Mouse (Mus musculus) lung, embryonic 14.5 days (tissue): ENCODE measurements at regions not wholly inside any gene's neighbourhood (a gene's known extent, or its start where the extent isn't known, plus 50 kb on each side); places are given as distances from the start of the nearest gene placed in this dataset.

Experiments used
- ATAC-seq: fragments of 200-750 bp; cut with Nextera tagmentation; 2 replicates; pipeline ENCODE4 v1.8.0; 2017; ENCODE audit warnings: mild to moderate bottlenecking, moderate TSS enrichment, moderate library complexity; ENCODE audit not compliant: insufficient read depth
- DNase-seq: peaks from one replicate; pipeline ENCODE4 v3.0.0-alpha.2; 2015
- H3K27ac ChIP-seq: fragments of 300-500 bp; sonication (generic); 2 replicates; pipeline ENCODE4 v1.5.1; 2014; ENCODE audit warnings: low read depth, mild to moderate bottlenecking, moderate library complexity
- H3K27me3 ChIP-seq: fragments of 300-500 bp; sonication (generic); 2 replicates; pipeline ENCODE4 v1.6.1; 2014; ENCODE audit warnings: low read length, control low read depth; ENCODE audit not compliant: insufficient read depth
- H3K36me3 ChIP-seq: fragments of 300-500 bp; sonication (generic); 2 replicates; pipeline ENCODE4 v1.6.1; 2014; ENCODE audit warnings: control low read depth; ENCODE audit not compliant: insufficient read depth
- H3K4me1 ChIP-seq: fragments of 300-500 bp; sonication (generic); 2 replicates; pipeline ENCODE4 v1.6.1; 2014; ENCODE audit warnings: antibody characterized with exemption, control low read depth; ENCODE audit not compliant: insufficient read depth
- H3K4me2 ChIP-seq: fragments of 300-500 bp; sonication (generic); 2 replicates; pipeline ENCODE4 v1.6.1; 2014; ENCODE audit warnings: mild to moderate bottlenecking
- H3K4me3 ChIP-seq: fragments of 300-500 bp; sonication (generic); 2 replicates; pipeline ENCODE4 v1.5.1; 2014; ENCODE audit warnings: low read depth, low read length
- H3K9ac ChIP-seq: fragments of 300-500 bp; sonication (generic); 2 replicates; pipeline ENCODE4 v1.6.1; 2014
- H3K9me3 ChIP-seq: fragments of 300-500 bp; sonication (generic); 2 replicates; pipeline ENCODE4 v1.6.1; 2016; ENCODE audit warnings: low read depth, low read length, control low read depth
- CTCF ChIP-seq: IDR thresholded peaks from 2 replicates; pipeline ENCODE4 v1.5.1; 2016; ENCODE audit warnings: antibody characterized with exemption, low read depth
- WGBS: fragments of 180-500 bp; shearing (Covaris S2); extraction: QIAGEN DNeasy Blood & Tissue Kit; methylation state at CpG from one replicate; pipeline ENCODE4 v1.1.7; 2014; 5-methylcytosine and 5-hydroxymethylcytosine counted together

DNA sequence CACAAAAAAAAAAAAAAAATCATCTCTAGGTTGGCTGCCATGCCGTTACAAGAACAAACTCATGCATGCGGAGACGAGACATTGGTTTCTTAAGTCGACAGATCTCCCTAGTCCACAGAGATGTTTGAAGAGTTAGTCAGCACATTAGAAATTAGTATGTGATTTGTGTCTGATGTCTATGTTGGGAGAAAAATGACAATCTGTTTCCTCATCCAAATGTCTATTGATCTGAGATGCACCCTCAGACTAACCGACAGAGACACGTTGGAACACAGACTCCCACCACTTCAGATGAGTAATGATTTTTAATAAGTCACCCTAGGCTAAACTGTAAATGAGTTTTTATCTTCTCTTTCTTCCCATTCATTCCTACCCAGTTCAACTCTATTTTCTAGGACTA is 506.9 kb downstream of the Epha4 start:
- 65% methylated on average over 6 of the region's 6 CpGs for WGBS
- Histone ChIP-seq H3K9me3 (no peaks in the 10 kb centered on the region), H3K36me3 (no peaks in the 10 kb centered on the region), H3K4me3 (no peak overlapping the region), H3K27me3 (no peaks in the 10 kb centered on the region), H3K4me2 (no peak overlapping the region), H3K27ac (no peak overlapping the region), H3K4me1 (no peaks in the 10 kb centered on the region), H3K9ac (no peak overlapping the region)
- ATAC-seq (no peak), DNase-seq (no peak)
- TF ChIP-seq CTCF: no peak

DNA sequence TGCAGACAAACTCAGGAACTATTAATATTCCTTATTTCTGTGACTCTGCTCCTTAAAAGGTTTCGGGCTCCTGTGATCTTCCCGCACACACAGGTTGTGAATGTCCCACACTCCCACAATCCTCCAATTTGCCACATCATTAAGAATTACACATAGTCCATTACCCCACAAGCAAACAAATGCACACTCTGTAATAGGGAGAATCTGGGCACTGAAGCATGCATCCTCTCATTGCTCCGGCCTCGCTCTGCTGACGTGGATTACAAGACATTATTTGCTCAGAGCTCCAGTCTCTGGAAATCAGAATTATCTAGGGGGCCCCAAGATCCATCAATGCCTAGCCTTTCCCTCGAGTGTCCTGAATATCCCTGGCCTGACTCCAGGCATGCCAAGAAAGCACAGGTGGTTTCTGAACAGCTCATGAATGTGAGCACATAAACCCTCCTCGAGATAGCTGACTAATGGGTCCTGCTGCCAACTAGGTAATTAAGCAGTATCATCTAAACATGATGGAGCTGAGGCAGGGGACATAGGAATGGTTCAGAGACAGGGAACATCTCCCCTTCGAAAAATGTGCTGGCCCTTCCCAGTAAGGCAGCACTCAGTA is 504.2 kb downstream of the Epha4 start:
- no peak for TF ChIP-seq CTCF
- no peaks in the 10 kb centered on the region for H3K4me1 ChIP-seq
- ATAC-seq (no peak), DNase-seq (no peak)
- no peak overlapping the region for H3K27ac ChIP-seq
- no peak overlapping the region for H3K4me3 ChIP-seq
- no peaks in the 10 kb centered on the region for H3K27me3 ChIP-seq
- 58% methylated on average over 8 of the region's 8 CpGs for WGBS
- H3K36me3 ChIP-seq: no peaks in the 10 kb centered on the region
- H3K4me2 ChIP-seq: no peak overlapping the region
- no peak overlapping the region for H3K9ac ChIP-seq
- H3K9me3 ChIP-seq: no peaks in the 10 kb centered on the region

DNA sequence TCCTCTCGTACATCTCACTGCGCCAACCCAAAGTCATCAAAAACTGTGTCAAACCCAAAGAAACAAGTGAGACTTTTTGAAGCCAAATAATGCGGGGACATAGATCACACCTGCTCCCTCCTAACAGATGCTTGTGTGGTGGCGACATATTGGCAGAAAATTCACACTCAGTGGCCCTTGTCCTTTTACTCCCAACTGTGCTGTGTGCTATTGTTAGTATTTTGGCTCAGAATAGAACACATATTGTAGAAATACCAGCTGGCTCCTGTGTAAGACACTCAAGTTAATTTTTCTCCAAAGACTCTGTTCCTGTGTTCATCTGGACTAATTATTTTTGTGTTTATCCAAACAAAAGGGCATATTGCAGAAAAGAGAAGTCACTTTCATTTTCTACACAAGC is 487.2 kb downstream of the Epha4 start:
- ATAC-seq: no peak

DNA sequence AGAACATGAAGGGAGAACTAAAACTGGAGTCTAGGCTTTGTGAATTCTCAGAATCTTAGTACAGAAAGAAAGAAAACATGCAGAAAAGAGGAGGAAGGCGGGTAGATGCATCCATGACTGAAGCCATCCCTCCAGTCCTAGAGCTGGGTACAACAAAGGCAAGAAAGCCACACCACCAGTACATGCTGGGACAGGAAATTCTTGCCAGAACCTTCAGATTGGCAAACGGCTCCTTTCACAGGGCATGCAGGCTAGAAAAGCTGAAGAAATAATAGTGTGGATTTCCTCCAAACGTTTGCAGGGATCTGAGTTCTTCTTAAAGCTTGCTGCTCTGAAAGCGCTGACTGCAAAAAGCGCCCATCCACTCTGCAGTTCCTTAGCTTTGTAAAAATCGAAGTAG is 486.7 kb downstream of the Epha4 start:
- no peak overlapping the region for H3K27ac ChIP-seq
- H3K4me1 ChIP-seq: no peaks in the 10 kb centered on the region
- no peak for ATAC-seq
- DNase-seq: no peak
- no peaks in the 10 kb centered on the region for H3K9me3 ChIP-seq
- H3K4me2 ChIP-seq: no peak overlapping the region
- no peak overlapping the region for H3K9ac ChIP-seq
- H3K36me3 ChIP-seq: no peaks in the 10 kb centered on the region
- no peaks in the 10 kb centered on the region for H3K27me3 ChIP-seq
- TF ChIP-seq CTCF: no peak
- H3K4me3 ChIP-seq: no peak overlapping the region
- 75% methylated on average over 6 of the region's 6 CpGs for WGBS

More for the DNA sequence above, 487.2 kb downstream of the Epha4 start:
- Histone ChIP-seq H3K27me3 (no peaks in the 10 kb centered on the region), H3K9ac (no peak overlapping the region), H3K4me2 (no peak overlapping the region), H3K9me3 (no peaks in the 10 kb centered on the region), H3K27ac (no peak overlapping the region), H3K4me3 (no peak overlapping the region), H3K4me1 (no peaks in the 10 kb centered on the region), H3K36me3 (no peaks in the 10 kb centered on the region)
- no peak for TF ChIP-seq CTCF
- 79% methylated on average over 4 of the region's 4 CpGs for WGBS
- DNase-seq: peak; percentile 70

DNA sequence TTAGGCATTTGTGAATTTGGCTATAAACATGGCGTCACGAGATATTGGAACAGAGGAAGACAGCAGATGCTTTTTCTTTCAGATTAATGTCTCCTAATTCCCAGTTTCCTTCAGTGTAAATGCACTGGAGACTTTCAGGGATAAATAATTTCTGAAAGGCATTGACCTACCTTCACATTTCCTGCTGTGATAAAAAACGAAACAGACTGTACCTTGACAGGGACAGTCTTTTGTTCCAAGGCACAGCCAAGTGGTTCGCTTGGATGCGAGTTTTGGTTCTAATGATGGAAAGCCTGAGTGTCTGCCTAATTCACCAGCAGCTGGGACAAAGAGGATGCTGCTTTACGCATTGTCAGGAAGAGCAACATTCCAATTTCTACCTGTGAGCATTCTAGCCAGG is 485.8 kb downstream of the Epha4 start:
- TF ChIP-seq CTCF: no peak
- no peak overlapping the region for H3K9ac ChIP-seq
- H3K4me2 ChIP-seq: no peak overlapping the region
- no peaks in the 10 kb centered on the region for H3K27me3 ChIP-seq
- no peak overlapping the region for H3K4me3 ChIP-seq
- H3K36me3 ChIP-seq: no peaks in the 10 kb centered on the region
- H3K4me1 ChIP-seq: no peaks in the 10 kb centered on the region
- DNase-seq (no peak), ATAC-seq (no peak)
- no peak overlapping the region for H3K27ac ChIP-seq
- H3K9me3 ChIP-seq: no peaks in the 10 kb centered on the region
- WGBS: 69% methylated on average over 6 of the region's 6 CpGs

DNA sequence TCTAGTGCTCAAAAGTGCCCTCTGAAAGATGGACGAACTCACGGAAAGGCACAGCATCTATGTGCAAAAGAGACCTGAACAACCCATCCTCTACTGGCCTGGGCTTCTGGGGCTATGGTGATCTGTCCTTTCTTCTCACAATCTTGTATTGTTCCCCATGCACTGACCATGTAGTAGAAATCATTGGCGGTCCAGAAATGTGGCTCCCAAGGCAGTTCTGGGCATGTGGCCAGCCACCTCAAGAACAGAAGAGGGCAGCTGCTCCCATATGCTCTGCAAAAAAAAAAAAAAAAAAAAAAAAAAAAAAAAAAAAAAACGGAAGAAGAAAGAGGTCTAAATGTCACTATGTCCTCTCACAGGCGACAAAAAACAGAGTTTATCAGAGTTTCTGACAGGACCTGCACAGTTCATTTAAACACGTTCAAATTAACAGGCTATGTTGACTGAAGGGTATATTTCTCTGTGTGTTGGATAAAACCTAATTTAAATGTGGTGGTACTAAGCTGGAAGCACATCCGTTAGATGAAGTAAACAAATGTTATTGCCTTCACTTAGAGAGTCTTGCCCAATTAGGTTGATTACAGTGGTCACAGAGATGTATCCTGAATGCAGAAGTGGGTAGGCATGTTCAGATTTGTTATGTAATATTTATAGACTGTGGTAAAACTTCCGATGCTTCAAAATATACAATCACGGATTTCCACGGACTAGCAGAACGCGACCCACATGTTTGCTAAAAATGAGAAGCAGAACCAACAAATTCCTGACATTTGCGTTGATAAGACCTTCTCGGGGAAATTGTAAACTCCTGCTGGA is 470.9 kb downstream of the Epha4 start:
- no peak for TF ChIP-seq CTCF
- Histone ChIP-seq H3K9ac (no peak overlapping the region), H3K4me3 (no peak overlapping the region), H3K27me3 (no peaks in the 10 kb centered on the region), H3K9me3 (no peaks in the 10 kb centered on the region), H3K4me2 (peak overlapping the region; percentile 37; the same call in 1 of the 2 replicates), H3K27ac (no peak overlapping the region), H3K36me3 (no peaks in the 10 kb centered on the region), H3K4me1 (no peaks in the 10 kb centered on the region)
- DNase-seq (peak; percentile 87), ATAC-seq (peak; percentile 75)
- 35% methylated on average over 14 of the region's 14 CpGs for WGBS

DNA sequence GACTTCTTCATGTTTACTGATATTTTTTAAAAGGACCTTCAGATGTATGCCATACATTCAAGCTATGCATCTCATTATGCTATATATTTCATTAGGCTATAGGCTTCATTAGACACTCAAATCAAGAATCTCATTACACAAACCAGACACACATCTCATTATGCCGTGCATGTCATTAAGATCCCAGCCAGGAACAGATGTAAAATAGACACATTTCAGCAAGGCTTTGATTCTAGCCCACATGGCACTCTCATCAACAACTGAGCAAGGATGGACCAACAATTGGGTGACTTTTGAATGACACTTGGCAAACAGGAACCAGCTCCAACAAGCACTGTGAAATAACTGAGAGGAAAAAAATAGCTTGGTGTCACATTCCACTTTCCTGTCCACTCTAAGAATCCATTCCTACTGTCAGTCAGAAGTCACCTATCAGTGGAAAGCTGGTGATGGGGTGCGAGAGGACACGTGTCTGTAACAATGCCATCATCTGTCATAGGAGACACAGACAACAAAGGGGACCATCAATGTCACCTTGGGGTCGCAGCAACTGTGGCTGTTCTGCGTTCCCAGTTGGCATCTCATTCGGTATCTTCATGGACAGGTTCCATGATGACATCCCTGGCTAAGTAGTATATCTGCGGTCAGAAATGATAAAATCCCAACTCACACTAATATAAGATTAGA is 466.0 kb downstream of the Epha4 start:
- H3K9me3 ChIP-seq: no peaks in the 10 kb centered on the region
- no peaks in the 10 kb centered on the region for H3K27me3 ChIP-seq
- no peaks in the 10 kb centered on the region for H3K36me3 ChIP-seq
- DNase-seq (no peak), ATAC-seq (no peak)
- WGBS: 76% methylated on average over 7 of the region's 7 CpGs
- H3K4me3 ChIP-seq: no peak overlapping the region
- no peak for TF ChIP-seq CTCF
- H3K27ac ChIP-seq: no peak overlapping the region
- no peak overlapping the region for H3K4me2 ChIP-seq
- H3K4me1 ChIP-seq: no peaks in the 10 kb centered on the region
- H3K9ac ChIP-seq: no peak overlapping the region
